Mouse (Mus musculus) T-helper 1 cell (primary cell): Measurements from ENCODE around the gene Cdc26.

Source experiments
- in situ Hi-C: fragments of 300-600 bp; cut with MboI, MseI; formaldehyde crosslinking; loops from one replicate; pipeline ENCODE4 v1.15.1; 2025; ENCODE audit warnings: high pct_unique_total_duplicates

The Cdc26 gene

DNA sequence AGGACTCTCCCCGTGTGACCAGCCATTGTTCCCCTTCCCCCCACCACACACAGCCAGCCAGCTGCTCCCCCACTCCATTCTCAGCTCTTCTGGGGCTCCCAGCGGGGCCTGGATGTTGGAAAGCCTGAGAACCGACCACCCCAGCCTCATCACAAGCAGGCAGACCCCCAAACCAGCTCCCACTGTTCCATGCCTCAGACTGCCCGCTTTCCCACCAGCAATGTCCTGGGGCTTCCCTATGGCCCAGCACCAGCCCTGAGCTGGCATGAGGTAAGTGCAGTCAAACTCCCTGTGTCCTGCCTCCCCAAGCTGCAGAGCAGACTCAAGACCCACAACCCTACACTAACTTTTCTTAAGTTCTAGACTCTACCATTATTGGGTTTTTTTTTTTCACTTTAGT lies 2.3 kb downstream of the Cdc26 start:
- in situ Hi-C loops = loop anchor here (5.0 to 10.0 kb wide), 2 partner anchors 44 to 61 kb away; partner anchors contain the start of genes Fkbp15 and Slc31a1

DNA sequence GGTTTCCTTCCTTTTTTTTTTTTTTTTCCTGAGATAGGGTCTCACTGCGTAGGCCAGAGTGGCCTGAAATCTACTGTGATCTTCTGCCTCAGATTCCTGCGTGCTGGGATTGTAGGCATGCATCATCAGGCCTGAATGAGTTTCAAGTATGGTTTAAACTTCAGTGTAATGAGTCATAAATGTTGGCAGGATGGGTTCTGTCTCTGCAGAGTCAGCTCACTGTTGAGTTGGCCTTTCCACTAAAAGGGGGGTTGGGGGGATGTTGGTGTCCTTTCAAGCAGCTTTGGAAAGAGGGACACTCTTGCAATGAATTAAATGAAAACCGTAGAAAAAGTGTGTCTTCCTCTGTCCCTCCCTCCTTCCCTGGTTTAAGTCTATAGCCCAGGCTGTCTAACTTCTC lies 9.5 kb downstream of the Cdc26 start:
- in situ Hi-C loops = no loop called here

DNA sequence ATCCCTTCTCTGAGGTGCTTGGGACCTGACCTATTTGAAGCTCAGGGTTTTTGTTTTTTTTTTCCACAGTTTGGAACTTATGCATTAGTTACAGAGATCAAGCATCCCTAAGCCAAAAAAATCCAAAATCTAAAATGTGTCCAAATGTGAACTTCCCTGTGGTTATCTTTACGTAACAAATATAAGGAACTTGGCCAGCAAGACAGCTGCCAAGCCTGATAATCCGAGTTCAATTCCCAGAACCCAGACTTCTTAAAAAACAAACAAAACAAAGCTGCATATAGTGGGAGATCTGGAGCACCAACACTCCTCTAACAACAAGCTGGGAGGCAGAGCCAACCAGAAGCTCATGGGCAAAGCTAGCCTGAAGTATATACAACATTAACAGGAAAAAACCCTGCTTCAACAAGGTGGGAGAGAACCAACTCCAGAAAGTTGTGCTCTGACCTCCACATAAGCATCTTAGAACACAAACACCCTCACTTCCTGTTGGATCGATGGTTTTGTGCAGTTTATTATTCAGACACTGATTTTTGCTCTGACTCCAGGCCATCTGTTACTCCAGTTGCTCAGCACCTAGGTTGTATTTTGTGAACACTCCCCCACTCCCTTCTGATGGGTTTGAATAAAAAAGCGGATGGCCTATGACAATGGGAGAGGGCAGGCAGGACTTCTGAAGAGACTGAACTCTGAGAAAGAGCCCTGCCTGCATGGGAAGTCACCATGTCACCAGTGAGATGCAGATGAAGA lies 10.7 kb downstream of the Cdc26 start:
- in situ Hi-C loops = no loop called here

DNA sequence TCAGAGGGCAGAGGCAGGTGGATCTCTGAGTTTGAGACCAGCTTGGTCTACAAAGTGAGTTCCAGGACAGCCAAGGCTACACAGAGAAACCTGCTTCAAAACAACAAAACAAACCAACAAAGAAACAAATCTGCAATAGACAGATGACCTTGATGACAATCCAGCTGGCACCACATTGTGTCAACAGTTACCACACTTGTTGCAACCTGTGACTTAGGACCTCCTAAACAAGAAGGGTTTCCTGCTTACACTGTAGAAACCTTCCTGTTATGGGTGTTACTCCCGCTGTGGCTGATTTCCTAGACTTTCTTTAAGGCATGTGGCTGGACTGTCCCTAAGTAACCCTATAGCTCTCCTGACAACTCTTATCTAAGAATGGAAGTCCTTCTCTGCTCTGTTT lies 12.6 kb downstream of the Cdc26 start:
- in situ Hi-C loops = no loop called here

DNA sequence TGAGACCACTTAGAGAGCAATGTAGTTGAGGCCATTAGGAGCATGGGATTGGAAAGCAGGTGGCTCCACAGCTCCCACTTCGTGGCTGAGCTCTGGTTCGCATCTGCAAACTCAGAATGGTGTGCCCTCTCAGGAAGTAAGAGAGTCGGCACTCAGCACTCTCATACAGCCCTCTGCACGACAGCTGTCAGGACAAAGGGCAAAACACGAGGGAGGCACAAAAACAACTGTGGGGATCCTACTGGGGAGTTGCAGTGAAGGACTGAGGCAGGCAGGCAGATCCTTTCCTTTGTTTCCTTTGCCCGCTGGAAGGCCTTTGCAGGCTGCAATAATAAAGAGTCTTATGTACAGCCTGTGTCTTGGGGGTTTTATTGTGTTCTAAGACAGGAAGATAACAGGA lies 15.0 kb downstream of the Cdc26 start:
- in situ Hi-C loops = no loop called here

DNA sequence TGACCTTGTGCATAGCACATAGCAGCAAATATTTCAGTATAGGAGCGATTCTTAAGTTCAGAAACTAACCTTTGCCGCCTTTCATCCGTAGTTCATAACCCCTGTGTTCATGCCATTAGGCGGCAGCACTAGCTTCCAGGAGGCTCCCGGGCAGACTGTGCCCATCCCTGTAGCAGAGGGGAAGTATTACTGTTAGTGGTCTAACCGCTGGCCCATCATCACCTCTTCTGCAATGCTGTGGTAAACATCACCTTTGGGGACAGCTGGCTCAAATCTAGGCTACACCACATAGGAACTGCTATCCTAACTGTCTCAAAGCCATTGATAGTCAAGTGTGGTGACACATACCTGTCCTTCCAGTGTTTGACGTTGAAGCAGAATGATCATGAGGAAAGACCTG lies 16.6 kb downstream of the Cdc26 start:
- in situ Hi-C loops = no loop called here

DNA sequence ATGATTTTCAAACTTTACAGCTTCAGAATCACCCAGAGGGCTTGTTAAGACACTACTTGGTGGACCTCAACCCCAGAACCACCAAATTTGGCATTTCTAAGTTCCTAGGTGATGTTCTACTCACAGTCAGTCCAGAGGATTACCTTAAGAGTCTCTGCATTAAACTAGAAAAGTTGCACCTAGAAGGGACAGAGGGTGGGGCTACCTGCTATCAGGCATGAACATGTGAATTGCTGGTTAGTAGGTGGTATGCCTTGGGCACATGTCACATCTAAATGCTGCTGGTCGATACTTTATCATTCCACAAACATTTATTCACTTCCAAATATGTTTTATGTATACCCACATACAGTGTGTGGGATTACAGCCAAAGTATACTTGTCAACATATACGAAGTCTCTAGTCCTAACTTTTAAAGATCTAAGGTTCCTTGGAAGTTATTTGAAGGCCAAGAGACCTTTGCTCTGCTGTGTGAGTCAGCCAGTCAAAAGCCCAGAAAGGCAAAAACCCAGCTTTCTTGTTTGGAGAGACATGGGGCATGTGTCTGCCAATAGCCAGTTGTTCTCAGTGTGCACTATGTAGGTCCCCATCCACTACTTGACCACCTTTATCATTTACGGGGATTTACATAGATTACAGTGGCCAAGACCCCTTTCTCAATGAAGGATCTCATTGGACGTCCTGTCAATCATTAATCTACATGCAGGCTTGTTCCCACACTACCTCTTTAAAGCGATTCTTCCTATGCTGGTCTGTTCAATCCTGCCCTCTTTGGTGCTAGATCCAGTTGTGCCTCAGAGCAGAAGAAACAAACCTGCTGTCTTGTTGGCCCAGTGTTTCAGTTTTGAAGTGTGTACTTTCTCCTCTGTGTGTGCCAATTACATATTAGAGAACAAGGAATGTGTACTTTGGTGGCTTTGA lies 18.6 kb downstream of the Cdc26 start:
- in situ Hi-C loops = no loop called here

DNA sequence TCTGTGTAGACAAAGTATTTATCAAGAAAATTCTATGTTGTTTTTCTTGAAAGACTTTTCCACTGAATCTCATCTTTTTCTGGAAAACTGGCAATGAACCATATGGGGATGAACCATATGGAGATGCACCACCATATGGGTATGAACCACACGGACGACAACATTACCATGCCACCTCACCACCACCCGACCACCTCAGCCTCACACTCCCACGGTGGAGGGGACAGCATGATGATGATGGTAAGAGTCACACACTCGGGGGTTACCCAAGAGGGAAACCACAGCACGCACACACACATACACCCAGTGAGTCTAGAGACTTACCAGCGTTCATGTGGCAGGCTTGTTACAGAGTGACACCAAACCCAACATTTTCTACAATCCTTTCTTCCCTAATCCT lies 23.0 kb downstream of the Cdc26 start:
- in situ Hi-C loops = no loop called here

DNA sequence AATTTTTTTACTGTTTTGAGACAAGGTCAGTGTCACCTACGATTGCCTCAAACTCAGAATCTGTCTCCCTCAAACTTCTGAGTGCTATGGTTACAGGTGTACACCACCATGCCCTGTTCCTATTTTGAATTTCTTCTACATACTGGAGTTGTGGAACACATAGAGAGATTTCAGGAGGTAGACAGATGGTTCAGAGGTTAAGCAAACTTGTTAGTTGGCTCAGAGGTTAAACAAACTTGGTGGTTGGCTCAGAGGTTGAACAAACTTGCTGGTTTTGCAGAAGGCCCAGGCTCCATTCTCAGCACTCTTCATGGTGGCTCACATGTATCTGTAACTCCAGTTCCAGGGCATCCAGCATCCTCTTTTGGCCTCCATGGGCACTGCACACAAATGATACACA lies 24.3 kb downstream of the Cdc26 start:
- in situ Hi-C loops = no loop called here

DNA sequence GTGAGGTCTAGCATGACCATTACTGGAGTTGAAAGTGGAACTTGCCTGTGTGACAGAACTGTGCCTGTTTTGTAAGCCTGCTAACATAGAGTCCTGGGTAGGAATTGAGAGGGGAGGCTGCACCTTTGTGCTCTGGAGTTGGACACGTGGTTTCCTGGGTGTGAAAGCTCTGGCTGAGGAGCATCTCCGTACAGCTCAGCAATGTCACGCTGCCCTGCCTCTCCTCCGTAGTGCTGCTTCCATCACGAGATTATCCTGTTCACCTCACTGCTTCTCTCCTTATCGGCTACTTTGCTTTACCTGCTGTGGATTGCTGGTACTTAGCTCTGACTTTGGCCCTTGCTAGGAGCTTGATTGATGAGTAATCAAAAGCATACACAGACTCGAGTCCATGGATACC lies 24.7 kb downstream of the Cdc26 start:
- in situ Hi-C loops = no loop called here

DNA sequence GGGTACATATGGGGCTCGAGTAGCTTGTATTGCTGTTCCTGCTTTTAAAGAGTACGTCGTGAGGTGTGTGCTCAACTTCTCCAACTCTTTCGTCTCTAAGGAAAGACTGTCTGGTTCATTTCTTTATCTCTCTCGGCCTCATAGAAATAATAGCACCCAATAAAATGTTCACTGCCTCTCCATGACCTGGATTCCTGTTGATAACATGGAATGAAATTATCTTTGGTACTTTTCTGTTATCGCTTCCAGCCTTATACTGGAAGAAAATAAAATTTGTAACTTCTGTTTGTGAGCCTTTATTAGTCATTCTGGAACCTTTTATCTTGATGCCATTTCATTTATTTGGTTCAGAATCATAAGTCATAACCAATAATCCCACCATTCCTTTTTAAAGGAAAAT lies 25.2 kb downstream of the Cdc26 start:
- in situ Hi-C loops = no loop called here

DNA sequence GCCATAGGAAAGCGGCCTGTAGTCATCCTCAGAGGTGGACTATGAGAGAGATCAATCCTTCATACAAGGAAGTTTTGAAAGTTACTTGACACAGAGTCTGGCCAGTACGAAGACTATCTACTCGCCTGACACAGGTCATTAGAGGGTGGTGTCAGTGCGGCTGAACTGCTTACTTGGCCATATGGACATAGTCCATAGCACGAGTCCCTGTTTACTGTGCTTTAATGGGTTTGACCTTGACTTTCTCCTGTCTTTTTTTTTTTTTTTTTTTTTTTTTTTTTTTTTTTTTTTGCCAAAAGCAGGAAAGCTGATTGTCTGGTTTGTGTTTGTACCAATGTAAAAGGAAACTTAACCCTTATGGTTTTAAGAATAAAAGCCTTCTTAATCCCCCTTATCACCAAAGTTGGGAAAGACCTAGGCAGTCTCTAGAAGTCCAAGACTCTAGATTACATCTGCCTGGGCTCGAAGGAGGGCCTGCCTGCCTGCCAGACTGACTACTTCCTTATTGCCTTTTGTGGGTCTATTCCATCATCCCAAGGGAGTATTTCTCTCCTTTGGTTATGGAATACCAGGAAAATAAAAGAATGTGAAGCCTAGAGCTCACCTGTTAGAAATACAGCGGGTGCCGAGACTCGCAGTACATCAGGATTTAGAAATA lies 28.6 kb downstream of the Cdc26 start:
- in situ Hi-C loops = no loop called here

DNA sequence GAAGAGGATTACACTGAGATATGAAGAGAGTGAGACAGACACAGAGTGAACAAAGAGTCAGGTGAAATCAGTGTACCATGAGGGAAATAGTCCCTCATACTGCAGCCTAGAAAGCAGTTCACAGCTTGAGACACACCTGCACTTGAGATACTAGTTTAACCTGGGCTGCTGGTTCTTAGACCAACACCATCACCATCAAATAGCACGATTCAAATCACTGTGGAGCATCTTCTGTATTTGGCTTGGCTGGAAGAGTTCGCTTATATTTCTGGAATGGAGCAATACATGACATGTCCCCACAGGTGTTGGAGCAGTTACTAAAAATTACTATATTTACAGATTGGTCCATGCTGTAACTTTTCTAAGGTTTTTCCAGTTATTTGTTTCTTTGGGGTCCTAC lies 32.3 kb downstream of the Cdc26 start:
- in situ Hi-C loops = no loop called here

DNA sequence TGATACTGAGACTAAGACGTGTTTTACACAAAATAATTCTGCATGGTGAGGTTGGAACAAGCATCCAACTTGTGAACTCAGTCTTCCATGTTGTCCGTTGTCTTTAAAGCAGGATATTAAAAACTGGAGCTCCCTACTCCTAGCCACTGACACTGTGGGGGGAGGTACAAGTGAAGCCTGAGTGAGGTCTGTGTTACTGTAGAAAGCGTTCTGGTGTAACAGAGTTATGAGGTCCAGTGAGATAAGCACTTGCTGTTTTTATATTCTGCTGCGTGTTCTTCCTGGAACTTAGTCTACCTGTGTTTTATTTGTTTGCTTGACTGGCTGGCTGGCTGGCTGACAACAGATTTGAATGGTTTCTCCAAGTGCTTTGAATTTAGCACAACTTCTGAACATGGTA lies 34.1 kb downstream of the Cdc26 start:
- in situ Hi-C loops = no loop called here

DNA sequence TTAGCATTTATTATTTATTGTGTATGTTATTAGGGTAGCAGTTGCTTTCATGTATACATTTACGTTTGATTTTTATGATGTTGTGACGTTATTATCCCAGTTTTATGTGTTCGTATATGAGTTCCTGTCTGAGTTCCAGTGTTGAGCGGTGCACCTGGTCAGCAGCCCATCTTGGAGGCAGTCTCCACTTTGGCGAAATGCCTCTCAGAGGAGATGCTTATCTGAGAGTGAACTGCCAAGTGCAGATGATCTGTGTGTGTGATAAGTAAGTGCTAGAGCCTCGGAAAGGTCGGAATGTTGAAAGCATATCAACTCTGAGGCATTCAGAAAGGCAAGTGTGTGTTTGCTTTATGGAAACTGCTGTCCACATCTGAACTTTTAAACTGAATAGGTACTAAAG lies 34.8 kb downstream of the Cdc26 start:
- in situ Hi-C loops = no loop called here

DNA sequence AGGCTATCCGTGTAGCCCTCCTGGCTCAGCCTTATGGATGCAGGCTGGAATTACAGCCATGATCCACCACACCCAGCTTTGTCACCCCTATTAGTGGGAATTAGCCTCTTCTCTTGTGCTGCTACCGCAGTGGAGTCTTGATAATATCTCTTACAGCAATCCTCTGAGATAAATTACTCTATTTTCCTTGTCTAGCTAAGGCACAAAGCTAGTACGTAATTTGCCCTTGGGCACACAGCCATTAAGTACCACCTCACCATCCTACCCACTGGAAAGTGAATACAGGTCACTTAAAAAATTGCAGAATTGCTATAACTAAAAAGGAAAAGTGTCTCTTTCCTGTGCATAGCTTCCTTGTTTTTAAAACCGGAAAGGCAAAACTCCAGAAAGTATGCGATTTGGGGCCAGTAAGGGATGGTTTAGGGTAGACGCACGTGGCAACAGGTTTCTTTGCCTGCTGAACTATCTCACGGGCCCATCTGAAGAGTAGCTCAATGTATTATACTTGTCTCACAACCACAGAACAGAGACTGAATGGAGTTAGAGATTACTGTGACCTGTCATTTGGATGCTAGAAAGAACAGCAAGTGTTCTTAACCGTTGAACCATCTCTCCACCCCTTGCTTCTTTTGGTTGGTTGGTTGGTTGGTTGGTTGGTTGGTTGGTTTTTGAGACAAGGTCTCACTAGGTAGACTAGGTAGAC lies 35.5 kb downstream of the Cdc26 start:
- in situ Hi-C loops = no loop called here

DNA sequence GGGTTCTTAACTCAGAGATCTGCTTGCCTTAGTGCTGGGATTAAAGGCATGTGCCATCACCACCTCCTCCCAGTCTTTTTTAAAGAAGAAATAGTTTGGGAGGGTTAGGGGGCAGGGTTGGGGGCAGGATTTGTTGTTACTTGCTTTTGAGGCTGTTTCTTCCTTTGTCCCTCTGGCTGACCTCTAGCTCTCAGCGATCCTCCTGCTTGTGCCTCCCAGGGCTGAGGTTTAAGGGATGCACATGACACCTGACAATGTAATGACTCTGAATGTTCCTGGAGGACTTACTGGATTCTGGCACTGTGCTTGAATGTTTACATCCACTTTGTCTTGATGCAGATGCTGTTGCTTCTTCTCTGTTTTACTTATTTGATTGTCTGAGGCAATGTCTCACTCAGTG lies 36.0 kb downstream of the Cdc26 start:
- in situ Hi-C loops = no loop called here

DNA sequence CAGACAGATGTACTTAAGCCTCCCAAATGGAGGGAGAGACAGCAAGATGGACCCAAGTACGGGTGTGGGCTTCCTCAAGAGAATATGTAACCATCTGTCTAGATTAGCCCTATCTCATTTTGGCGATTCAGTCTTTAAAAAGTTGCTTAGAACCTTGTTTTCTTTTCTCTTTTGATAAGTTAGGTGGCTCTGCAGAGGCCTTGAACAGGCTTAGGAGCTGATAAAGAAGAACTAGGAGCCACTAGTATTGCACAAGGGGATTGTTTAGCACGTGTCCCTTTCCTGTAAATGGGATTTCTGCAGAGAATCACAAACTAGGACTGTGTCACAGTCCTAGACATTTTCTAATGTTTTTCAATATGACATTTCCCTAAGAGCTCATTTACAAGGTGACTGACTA lies 39.4 kb downstream of the Cdc26 start:
- in situ Hi-C loops = no loop called here

DNA sequence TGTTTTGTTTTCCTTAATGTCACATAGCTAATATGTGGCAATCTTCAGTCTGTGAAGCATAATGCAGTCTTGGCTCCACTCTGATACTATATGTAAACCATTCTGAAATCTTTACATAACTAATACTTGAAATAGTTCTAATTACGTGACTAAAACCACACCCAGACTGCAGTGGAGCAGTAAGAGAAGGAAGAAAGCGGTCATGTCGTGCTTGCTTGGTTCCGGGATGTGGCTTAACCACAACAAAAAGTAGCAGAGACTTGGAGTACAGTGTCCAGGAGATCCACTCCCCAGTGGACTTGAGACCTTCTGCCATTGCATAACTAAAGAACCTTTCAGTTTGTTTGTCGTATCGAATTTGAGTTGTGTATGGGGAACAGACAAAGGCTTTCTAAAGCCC lies 40.9 kb downstream of the Cdc26 start:
- in situ Hi-C loops = no loop called here

DNA sequence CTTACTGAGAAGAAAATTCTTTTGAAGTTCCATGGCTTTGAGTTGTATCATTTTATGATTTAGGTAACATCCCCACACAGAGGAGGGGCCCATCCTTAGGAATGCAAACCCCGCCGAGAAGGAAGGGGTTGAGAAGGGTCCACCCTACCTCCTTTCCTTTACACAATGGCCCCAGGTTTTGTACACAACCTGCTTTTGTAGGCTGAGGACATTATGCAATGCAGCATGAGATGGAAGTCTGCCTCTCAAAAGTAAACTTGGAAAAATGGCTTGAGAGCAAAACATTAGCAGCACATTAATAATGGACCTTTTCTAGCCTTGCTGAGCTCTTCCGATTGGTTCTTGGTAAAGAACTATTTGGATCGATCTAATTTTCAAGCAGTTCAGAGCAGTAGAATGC lies 42.2 kb downstream of the Cdc26 start:
- in situ Hi-C loops = no loop called here

DNA sequence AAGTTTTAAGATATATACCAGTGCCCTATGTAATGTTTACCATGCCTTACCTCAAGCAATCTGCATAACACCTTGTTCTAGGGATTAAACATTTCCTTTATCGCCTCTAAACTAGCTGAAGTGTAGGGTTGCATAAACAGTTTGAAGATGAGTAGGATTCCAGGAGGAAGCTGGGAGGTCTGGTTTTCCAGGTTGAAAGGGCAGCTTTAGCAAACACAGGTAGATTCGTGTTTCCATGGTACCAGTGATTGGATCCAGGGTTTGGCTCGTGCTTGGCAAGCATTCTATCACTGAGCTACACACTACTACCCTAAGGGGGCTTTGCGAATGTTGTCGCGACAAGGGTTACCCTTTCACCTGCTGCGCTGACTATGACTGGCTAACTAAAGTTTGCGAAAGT lies 44.1 kb downstream of the Cdc26 start:
- in situ Hi-C loops = loop anchor here (5.0 kb wide), 1 partner anchor 43 kb away; the partner anchor contains the start of genes Cdc26 and Prpf4

DNA sequence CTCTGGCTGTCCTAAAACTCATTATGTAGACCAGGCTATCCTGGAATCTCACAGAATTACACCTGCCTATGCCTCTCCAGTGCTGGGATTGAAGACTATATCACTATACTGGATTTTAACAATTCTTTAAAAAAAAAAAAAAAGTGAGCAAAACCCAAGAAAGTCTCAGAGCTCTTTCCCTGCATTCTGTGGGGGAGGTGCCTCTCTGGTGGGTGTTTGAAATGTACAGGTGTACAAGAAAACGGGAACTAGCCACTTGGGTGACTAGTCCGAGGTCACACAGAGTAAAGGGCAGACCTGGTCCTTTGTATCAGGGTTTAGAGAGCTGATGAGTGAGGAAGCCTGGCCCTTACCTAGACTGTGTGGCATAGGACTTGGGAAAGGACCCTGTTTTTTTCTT lies 46.0 kb downstream of the Cdc26 start:
- in situ Hi-C loops = loop anchor here (5.0 kb wide), 1 partner anchor 45 kb away; the partner anchor contains the start of genes Cdc26 and Prpf4
